Mouse (Mus musculus) ES-E14 (cell line): ENCODE results near the gene Tram2. TPM values are rescaled to one million over a fixed set of nuclear protein-coding genes. Genes with fewer than 3 reads are reported as not detected.

Source experiments
- DNase-seq: peaks from one replicate; pipeline ENCODE4 v3.0.0-alpha.2; 2013; ENCODE audit warnings: low read depth, low spot score
- H3K27ac ChIP-seq: 2 replicates; pipeline ENCODE4 v1.5.1; 2012; ENCODE audit warnings: low read depth, mild to moderate bottlenecking, low read length, moderate library complexity, mixed read lengths; ENCODE audit not compliant: poor library complexity, insufficient read depth, severe bottlenecking
- H3K36me3 ChIP-seq: 2 replicates; pipeline ENCODE4 v1.6.1; 2012; ENCODE audit warnings: mild to moderate bottlenecking, low read length, moderate library complexity, mixed read lengths; ENCODE audit not compliant: control insufficient read depth, poor library complexity, insufficient read depth, severe bottlenecking
- H3K4me1 ChIP-seq, 2 experiments: fragments of 150-350 bp in 1 of 2; sonication (generic) in 1 of 2; 2 replicates each; pipeline ENCODE4 v1.6.1; 2012; ENCODE audit warnings: low read length in 2 of 2, mild to moderate bottlenecking in 1 of 2, mixed read lengths in 1 of 2; ENCODE audit not compliant: control insufficient read depth in 2 of 2, insufficient read depth in 2 of 2, poor library complexity in 1 of 2
- H3K4me3 ChIP-seq, 2 experiments: fragments of 150-350 bp in 1 of 2; sonication (generic) in 1 of 2; 2 replicates each; pipeline ENCODE4 v1.5.1; 2012; ENCODE audit warnings: low read length in 2 of 2, low read depth in 1 of 2, mild to moderate bottlenecking in 1 of 2, mixed read lengths in 1 of 2; ENCODE audit not compliant: insufficient read depth in 1 of 2, poor library complexity in 1 of 2, severe bottlenecking in 1 of 2
- H3K9ac ChIP-seq: 2 replicates; pipeline ENCODE4 v1.6.1; 2012; ENCODE audit warnings: low read depth, mild to moderate bottlenecking, low read length, mixed read lengths; ENCODE audit not compliant: poor library complexity, insufficient read depth, severe bottlenecking
- H3K9me3 ChIP-seq: fragments of 150-350 bp; sonication (generic); 2 replicates; pipeline ENCODE4 v1.6.1; 2012; ENCODE audit warnings: low read depth, mild to moderate bottlenecking, low read length; ENCODE audit not compliant: control insufficient read depth, insufficient read depth
- CHD2 ChIP-seq: IDR thresholded peaks from 2 replicates; pipeline ENCODE4 v1.6.1; 2014; ENCODE audit warnings: mild to moderate bottlenecking, low read depth, low read length, inconsistent platforms
- HCFC1 ChIP-seq: IDR thresholded peaks from 2 replicates; pipeline ENCODE4 v1.6.1; 2012; ENCODE audit warnings: low read length, inconsistent platforms, borderline replicate concordance; ENCODE audit not compliant: insufficient read depth
- MAFK ChIP-seq: IDR thresholded peaks from 2 replicates; pipeline ENCODE4 v1.6.1; 2014; ENCODE audit warnings: mild to moderate bottlenecking, low read depth, low read length, inconsistent platforms; ENCODE audit not compliant: insufficient read depth
- ZC3H11A ChIP-seq: IDR thresholded peaks from 2 replicates; pipeline ENCODE4 v1.6.1; 2012; ENCODE audit warnings: low read depth, mild to moderate bottlenecking, inconsistent platforms, low read length, borderline replicate concordance
- ZNF384 ChIP-seq: IDR thresholded peaks from 2 replicates; pipeline ENCODE4 v1.6.1; 2012; ENCODE audit warnings: low read depth, low read length, inconsistent platforms
- in situ Hi-C, 2 experiments: fragments of 600-800 bp; cut with MboI; formaldehyde crosslinking; loops; one replicate each; pipeline ENCODE4 v1.15.1; 2025; ENCODE audit warnings: low sequenced_read_pairs in 2 of 2, inconsistent platforms in 1 of 2; ENCODE audit not compliant: unreplicated experiment in 2 of 2
- total RNA-seq: library from RNA; depleted of rRNA; stranded (reverse); fragments of 300-350 nt; gene quantifications from 2 replicates; pipeline ENCODE4 v1.2.3, GENCODE M21; 2012

Tram2 gene
- total RNA-seq, 1 experiment: 5.1 TPM

- no peak for DNase-seq
- no peaks in the 10 kb centered on the region for H3K9me3 ChIP-seq
- no peaks in the 10 kb centered on the region for H3K36me3 ChIP-seq
- H3K4me3 ChIP-seq: no peak overlapping the region
- H3K27ac ChIP-seq: no peak overlapping the region
- TF ChIP-seq HCFC1 (no peak), ZC3H11A (no peak), ZNF384 (no peak), MAFK (no peak), CHD2 (no peak)
- H3K4me1 ChIP-seq: no peaks in the 10 kb centered on the region
- H3K9ac ChIP-seq: no peak overlapping the region
- in situ Hi-C loops: no loop called here
These were observed 21.7 kb upstream of the Tram2 start for GRCm38 (mm10) chr1:21100726-21101125.

GRCm38 (mm10) chr1:21097001-21097989 lies 18.3 kb upstream of the Tram2 start:
- in situ Hi-C loops: no loop called here
- Histone ChIP-seq H3K9ac (no peak overlapping the region), H3K4me1 (no peaks in the 10 kb centered on the region), H3K4me3 (no peak overlapping the region), H3K9me3 (no peaks in the 10 kb centered on the region), H3K36me3 (no peaks in the 10 kb centered on the region), H3K27ac (no peak overlapping the region)
- no peak for DNase-seq
- TF ChIP-seq CHD2 (no peak), HCFC1 (no peak), ZNF384 (no peak), MAFK (no peak), ZC3H11A (no peak)

GRCm38 (mm10) chr1:21094644-21095215 lies 15.7 kb upstream of the Tram2 start:
- H3K27ac ChIP-seq: no peak overlapping the region
- no peaks in the 10 kb centered on the region for H3K36me3 ChIP-seq
- H3K9ac ChIP-seq: no peak overlapping the region
- no peaks in the 10 kb centered on the region for H3K4me1 ChIP-seq
- no peak overlapping the region for H3K4me3 ChIP-seq
- TF ChIP-seq CHD2 (no peak), HCFC1 (no peak)
- H3K9me3 ChIP-seq: no peaks in the 10 kb centered on the region
- in situ Hi-C loops: no loop called here
- DNase-seq: no peak

- no peaks in the 10 kb centered on the region for H3K36me3 ChIP-seq
- DNase-seq: no peak
- H3K9ac ChIP-seq: no peak overlapping the region
- in situ Hi-C loops: no loop called here
- no peaks in the 10 kb centered on the region for H3K9me3 ChIP-seq
- no peak overlapping the region for H3K4me3 ChIP-seq
- no peaks in the 10 kb centered on the region for H3K4me1 ChIP-seq
- TF ChIP-seq ZC3H11A: no peak
- no peak for TF ChIP-seq HCFC1
- no peak for TF ChIP-seq MAFK
- no peak for TF ChIP-seq CHD2
- no peak for TF ChIP-seq ZNF384
- no peak overlapping the region for H3K27ac ChIP-seq
These were observed 10.7 kb upstream of the Tram2 start for GRCm38 (mm10) chr1:21089661-21090117.
